Mouse (Mus musculus) adrenal gland, adult (tissue): ENCODE measurements around the gene Flt1.
"Not testable (repeated sequence)": the region's sequence is repeated elsewhere in the genome, so short reads cannot be mapped to it uniquely, and the experiment has no call there.

Experiments used
- DNase-seq, 2 experiments: peaks; one replicate each; pipeline ENCODE4 v3.0.0; 2022 to 2023; ENCODE audit warnings: low spot score in 1 of 2; ENCODE audit not compliant: inconsistent age in 2 of 2

The Flt1 gene

GRCm38 (mm10) chr5:147563511-147564139 lies 162.2 kb downstream of the Flt1 start:
- no peak for DNase-seq

GRCm38 (mm10) chr5:147557641-147558040 lies 168.2 kb downstream of the Flt1 start:
- not testable (repeated sequence) for DNase-seq

GRCm38 (mm10) chr5:147551879-147552627 lies 173.8 kb downstream of the Flt1 start:
- DNase-seq, result no peak

GRCm38 (mm10) chr5:147549016-147549755 lies 176.6 kb downstream of the Flt1 start:
- no peak for DNase-seq

- DNase-seq, result no peak
These were observed 180.0 kb downstream of the Flt1 start for GRCm38 (mm10) chr5:147545731-147546241.

- no peak for DNase-seq
These were observed 183.5 kb downstream of the Flt1 start for GRCm38 (mm10) chr5:147542291-147542690.

- no peak for DNase-seq
These were observed 186.0 kb downstream of the Flt1 start for GRCm38 (mm10) chr5:147539815-147540214.

- DNase-seq, result no peak
These were observed 186.4 kb downstream of the Flt1 start for GRCm38 (mm10) chr5:147539409-147539808.

- DNase-seq, result no peak
These were observed 193.8 kb downstream of the Flt1 start for GRCm38 (mm10) chr5:147532031-147532430.

- DNase-seq, result no peak
These were observed 198.0 kb downstream of the Flt1 start for GRCm38 (mm10) chr5:147527788-147528187.

GRCm38 (mm10) chr5:147527006-147527405 lies 198.8 kb downstream of the Flt1 start:
- no peak for DNase-seq
